Mouse (Mus musculus) adrenal gland, adult 8-10 months (tissue): Measurements from ENCODE around the gene Dio2. TPM values are rescaled to one million over a fixed set of nuclear protein-coding genes. Genes with fewer than 3 reads are reported as not detected.
A peak's percentile ranks its signal among the peaks of the same experiment; 100 is the strongest.

Experiments
- DNase-seq: peaks from one replicate; pipeline ENCODE4 v3.0.0; 2022
- total RNA-seq, 4 experiments: library from RNA; stranded (reverse); gene quantifications; 2 replicates each; pipeline ENCODE4 v1.2.4; 2022

Gene Dio2
- 10 to 100 TPM in 1 of 4 experiments, 1 to 10 TPM in 2, under 1 TPM in 1; 0.37 to 11.7 (median 5.5) TPM for total RNA-seq

GRCm38 (mm10) chr12:90738388-90739223 is at the start of gene Dio2:
Gene Dio2 (minus strand): TSS chr12:90738438.
- DNase-seq, result peak; percentile 10

GRCm38 (mm10) chr12:90781438-90781837 is 43.2 kb upstream of the Dio2 start:
- DNase-seq, result no peak

- no peak for DNase-seq
Observed at GRCm38 (mm10) chr12:90744752-90745151, 6.5 kb upstream of the Dio2 start.

- DNase-seq, result no peak
Observed at GRCm38 (mm10) chr12:90743633-90744032, 5.4 kb upstream of the Dio2 start.

- DNase-seq, result no peak
Observed at GRCm38 (mm10) chr12:90740468-90740867, 2.2 kb upstream of the Dio2 start.

GRCm38 (mm10) chr12:90737932-90738331 is 306 bp downstream of the Dio2 start:
- DNase-seq, result no peak

GRCm38 (mm10) chr12:90735447-90735846 is 2.8 kb downstream of the Dio2 start:
- DNase-seq, result no peak

GRCm38 (mm10) chr12:90734503-90734902 is 3.7 kb downstream of the Dio2 start:
- no peak for DNase-seq

- no peak for DNase-seq
Observed at GRCm38 (mm10) chr12:90733721-90734120, 4.5 kb downstream of the Dio2 start.

- DNase-seq, result peak; percentile 16
Observed at GRCm38 (mm10) chr12:90729648-90730047, 8.6 kb downstream of the Dio2 start.

- DNase-seq, result no peak
Observed at GRCm38 (mm10) chr12:90725107-90725506, 13.1 kb downstream of the Dio2 start.

GRCm38 (mm10) chr12:90724644-90725043 is 13.6 kb downstream of the Dio2 start:
- DNase-seq, result no peak

GRCm38 (mm10) chr12:90694135-90694534 is 44.1 kb downstream of the Dio2 start:
- DNase-seq, result no peak
